Mouse (Mus musculus): ENCODE data around the gene Prkcd. TPM values are rescaled to one million over a fixed set of nuclear protein-coding genes. Genes with fewer than 3 reads are reported as not detected.
A peak's percentile ranks its signal among the peaks of the same experiment; 100 is the strongest.

Prkcd gene
- total RNA-seq, 4 experiments from 2014 or later = 7.1 to 13.4 (median 11.6) TPM

Small RNAs within 50 kb of the gene (microRNA-seq; reads per million reads assigned to microRNA genes)
- gene Mir3076 = 6.4 reads per million, percentile 16 among the genes with 10 or more reads in this experiment

Other genes starting within 250 kb of the Prkcd start
- 10 to 100 TPM in 2 of 4 experiments, 1 to 10 TPM in 2; 9.0 to 11.3 (median 10.5) TPM for gene Dcp1a, start 146.7 kb downstream of the Prkcd start, total RNA-seq (2022)
- 1 to 10 TPM; 1.9 to 2.8 (median 2.4) TPM for gene Cacna1d, start 134.8 kb downstream of the Prkcd start, total RNA-seq (2022)
- 10 to 100 TPM; 21.4 to 28.7 (median 28.1) TPM for gene Tkt, start 77.9 kb downstream of the Prkcd start, total RNA-seq (2022)
- 1 to 10 TPM; 6.6 to 8.0 (median 7.4) TPM for gene Rft1, start 28.1 kb upstream of the Prkcd start, total RNA-seq (2022)
- gene Sfmbt1, start 88.6 kb upstream of the Prkcd start, total RNA-seq (2022) = 10 to 100 TPM; 13.1 to 14.1 (median 13.3) TPM
- 10 to 100 TPM in 2 of 4 experiments, 1 to 10 TPM in 2; 6.6 to 11.0 (median 10.0) TPM for gene Tmem110, start 199.4 kb upstream of the Prkcd start, total RNA-seq (2022)

All from heart, adult 8-10 months (tissue).